Mouse (Mus musculus): ENCODE data around the gene Dlg2.

GRCm38 (mm10) chr7:92420474-92420873 is 1944.0 kb downstream of the Dlg2 start:
- no peak for TF ChIP-seq CTCF (IDR thresholded peaks at IDR 0.05; ENCODE audit: borderline replicate concordance, control insufficient read depth, extremely low read depth, insufficient read depth, low read length, poor library complexity)
- no peak for TF ChIP-seq POLR2A (IDR thresholded peaks at IDR 0.05; ENCODE audit: control insufficient read depth, extremely low read depth, insufficient read depth, low read length, poor library complexity)
